Mouse (Mus musculus) hindbrain, embryonic 14.5 days (tissue): ENCODE data around the gene Krt77. TPM values are rescaled to one million over a fixed set of nuclear protein-coding genes. Genes with fewer than 3 reads are reported as not detected.

Experiments used
- ATAC-seq: fragments of 200-750 bp; cut with Nextera tagmentation; 2 replicates; pipeline ENCODE4 v1.8.0; 2017; ENCODE audit warnings: moderate number of reproducible peaks, mild to moderate bottlenecking, moderate TSS enrichment, moderate library complexity; ENCODE audit not compliant: low FRiP score
- DNase-seq: peaks from one replicate; pipeline ENCODE4 v3.0.0-alpha.2; 2015; ENCODE audit warnings: low spot score
- H3K27ac ChIP-seq: fragments of 300-500 bp; sonication (generic); 2 replicates; pipeline ENCODE4 v1.5.1; 2014; ENCODE audit warnings: mild to moderate bottlenecking, moderate library complexity
- H3K27me3 ChIP-seq: fragments of 300-500 bp; sonication (generic); 2 replicates; pipeline ENCODE4 v1.6.1; 2014; ENCODE audit warnings: mild to moderate bottlenecking, low read length, mixed read lengths; ENCODE audit not compliant: control insufficient read depth, insufficient read depth
- H3K36me3 ChIP-seq: fragments of 300-500 bp; sonication (generic); replicated peaks from 2 replicates; pipeline ENCODE4 v1.6.1; 2014; ENCODE audit not compliant: control insufficient read depth, insufficient read depth
- H3K4me1 ChIP-seq: fragments of 300-500 bp; sonication (generic); replicated peaks from 2 replicates; pipeline ENCODE4 v1.6.1; 2014; ENCODE audit warnings: antibody characterized with exemption, low read length, mixed read lengths; ENCODE audit not compliant: control insufficient read depth, insufficient read depth
- H3K4me2 ChIP-seq: fragments of 300-500 bp; sonication (generic); replicated peaks from 2 replicates; pipeline ENCODE4 v1.6.1; 2014; ENCODE audit warnings: mild to moderate bottlenecking, moderate library complexity
- H3K4me3 ChIP-seq: fragments of 300-500 bp; sonication (generic); replicated peaks from 2 replicates; pipeline ENCODE4 v1.5.1; 2014; ENCODE audit warnings: mild to moderate bottlenecking, low read length
- H3K9ac ChIP-seq: fragments of 300-500 bp; sonication (generic); 2 replicates; pipeline ENCODE4 v1.6.1; 2014
- H3K9me3 ChIP-seq: fragments of 300-500 bp; sonication (generic); 2 replicates; pipeline ENCODE4 v1.6.1; 2016; ENCODE audit warnings: low read length; ENCODE audit not compliant: control insufficient read depth
- WGBS: fragments of 180-500 bp; shearing (Covaris S2); extraction: QIAGEN DNeasy Blood & Tissue Kit; methylation state at CpG from one replicate; pipeline ENCODE4 v1.1.7; 2014; 5-methylcytosine and 5-hydroxymethylcytosine counted together
- polyA plus RNA-seq: library from polyadenylated mRNA; unstranded; fragments of >200 nt; fragmentation: Nextera tagmentation; extraction: Ambion mirVana; gene quantifications from 2 replicates; pipeline ENCODE4 v1.2.1, GENCODE M21; 2014

Krt77 gene
- polyA plus RNA-seq, 1 experiment from 2014 or later, result 0.21 TPM

- no peaks in the 10 kb centered on the region for H3K27me3 ChIP-seq
- 52% methylated on average over 4 of the region's 4 CpGs for WGBS
- DNase-seq, result no peak
These were observed 3.7 kb upstream of the Krt77 start for GRCm38 (mm10) chr15:101873231-101873630.

GRCm38 (mm10) chr15:101866754-101867153 is 2.8 kb downstream of the Krt77 start:
- no peak overlapping the region for H3K4me3 ChIP-seq
- H3K27ac ChIP-seq, result no peak overlapping the region
- 85% methylated on average over 7 of the region's 7 CpGs for WGBS
- no peak overlapping the region for H3K9ac ChIP-seq
- no peaks in the 10 kb centered on the region for H3K36me3 ChIP-seq
- H3K9me3 ChIP-seq, result no peaks in the 10 kb centered on the region
- peaks cover 7% of the 10 kb centered on the region for H3K4me1 ChIP-seq
- H3K27me3 ChIP-seq, result no peaks in the 10 kb centered on the region
- DNase-seq, result no peak
- ATAC-seq, result no peak
- no peak overlapping the region for H3K4me2 ChIP-seq

More at GRCm38 (mm10) chr15:101873231-101873630, 3.7 kb upstream of the Krt77 start:
- Histone ChIP-seq H3K9ac (no peak overlapping the region), H3K4me3 (no peak overlapping the region), H3K4me1 (peaks cover 7% of the 10 kb centered on the region), H3K9me3 (no peaks in the 10 kb centered on the region), H3K36me3 (no peaks in the 10 kb centered on the region), H3K4me2 (no peak overlapping the region), H3K27ac (no peak overlapping the region)
- ATAC-seq, result no peak

GRCm38 (mm10) chr15:101860421-101861130 is 8.9 kb downstream of the Krt77 start:
- peak overlapping the region; percentile 42 for H3K4me3 ChIP-seq
- DNase-seq (no peak), ATAC-seq (peak; percentile 27; the same call in 1 of the 2 replicates)
- H3K4me1 ChIP-seq, result peaks cover 9% of the 10 kb centered on the region
- H3K27me3 ChIP-seq, result peaks cover 30% of the 10 kb centered on the region
- no peak overlapping the region for H3K27ac ChIP-seq
- peak overlapping the region; percentile 75 for H3K4me2 ChIP-seq
- WGBS, result 53% methylated on average over 13 of the region's 13 CpGs
- H3K9ac ChIP-seq, result peak overlapping the region; percentile 56; the same call in 1 of the 2 replicates
- H3K36me3 ChIP-seq, result no peaks in the 10 kb centered on the region
- H3K9me3 ChIP-seq, result no peaks in the 10 kb centered on the region

- peak overlapping the region; percentile 56 for H3K9ac ChIP-seq
- H3K4me1 ChIP-seq, result peaks cover 9% of the 10 kb centered on the region
- WGBS, result under 1% methylated on average over 33 of the region's 33 CpGs
- no peak overlapping the region for H3K27ac ChIP-seq
- peak overlapping the region; percentile 75 for H3K4me2 ChIP-seq
- H3K27me3 ChIP-seq, result peaks cover 30% of the 10 kb centered on the region
- DNase-seq (peak; percentile 51), ATAC-seq (no peak; the same call in 1 of the 2 replicates)
- peak overlapping the region; percentile 42 for H3K4me3 ChIP-seq
- no peaks in the 10 kb centered on the region for H3K36me3 ChIP-seq
- H3K9me3 ChIP-seq, result no peaks in the 10 kb centered on the region
These were observed 9.8 kb downstream of the Krt77 start for GRCm38 (mm10) chr15:101859735-101860170.

- Histone ChIP-seq H3K4me3 (no peak overlapping the region; the same call in 1 of the 2 replicates), H3K4me2 (peak overlapping the region; percentile 75; the same call in 1 of the 2 replicates), H3K9me3 (no peaks in the 10 kb centered on the region), H3K9ac (no peak overlapping the region), H3K36me3 (no peaks in the 10 kb centered on the region), H3K4me1 (peaks cover 9% of the 10 kb centered on the region), H3K27ac (no peak overlapping the region), H3K27me3 (peaks cover 30% of the 10 kb centered on the region)
- DNase-seq (no peak), ATAC-seq (no peak)
- 9% methylated on average over 11 of the region's 11 CpGs for WGBS
These were observed 10.7 kb downstream of the Krt77 start for GRCm38 (mm10) chr15:101858673-101859425.

- Histone ChIP-seq H3K4me2 (no peak overlapping the region), H3K9me3 (no peaks in the 10 kb centered on the region), H3K27me3 (peaks cover 30% of the 10 kb centered on the region), H3K9ac (no peak overlapping the region), H3K27ac (no peak overlapping the region), H3K4me3 (no peak overlapping the region), H3K36me3 (no peaks in the 10 kb centered on the region), H3K4me1 (peaks cover 9% of the 10 kb centered on the region)
- ATAC-seq (no peak), DNase-seq (no peak)
- 54% methylated on average over 5 of the region's 5 CpGs for WGBS
These were observed 12.8 kb downstream of the Krt77 start for GRCm38 (mm10) chr15:101856696-101857095.

GRCm38 (mm10) chr15:101855732-101856131 is 13.8 kb downstream of the Krt77 start:
- H3K9me3 ChIP-seq, result no peaks in the 10 kb centered on the region
- WGBS, result 74% methylated on average over 3 of the region's 3 CpGs
- no peak overlapping the region for H3K27ac ChIP-seq
- H3K4me1 ChIP-seq, result peaks cover 9% of the 10 kb centered on the region
- ATAC-seq (no peak), DNase-seq (no peak)
- H3K4me2 ChIP-seq, result no peak overlapping the region
- H3K4me3 ChIP-seq, result no peak overlapping the region
- H3K27me3 ChIP-seq, result peaks cover 24% of the 10 kb centered on the region
- no peak overlapping the region for H3K9ac ChIP-seq
- H3K36me3 ChIP-seq, result no peaks in the 10 kb centered on the region

- H3K27ac ChIP-seq, result no peak overlapping the region
- no peak overlapping the region for H3K4me2 ChIP-seq
- ATAC-seq (no peak), DNase-seq (no peak)
- no peak overlapping the region for H3K9ac ChIP-seq
- WGBS, result 21% methylated on average over 5 of the region's 5 CpGs
- H3K4me1 ChIP-seq, result no peaks in the 10 kb centered on the region; the same call in 1 of the 2 replicates
- peaks cover 17% of the 10 kb centered on the region; the same call in 1 of the 2 replicates for H3K27me3 ChIP-seq
- H3K4me3 ChIP-seq, result no peak overlapping the region
- no peaks in the 10 kb centered on the region for H3K36me3 ChIP-seq
- no peaks in the 10 kb centered on the region for H3K9me3 ChIP-seq
These were observed 15.2 kb downstream of the Krt77 start for GRCm38 (mm10) chr15:101854294-101854693.

GRCm38 (mm10) chr15:101852571-101852970 is 16.9 kb downstream of the Krt77 start:
- no peaks in the 10 kb centered on the region for H3K9me3 ChIP-seq
- H3K4me2 ChIP-seq, result no peak overlapping the region
- H3K4me1 ChIP-seq, result no peaks in the 10 kb centered on the region
- DNase-seq, result no peak
- no peak overlapping the region for H3K4me3 ChIP-seq
- no peak overlapping the region for H3K27ac ChIP-seq
- no peaks in the 10 kb centered on the region for H3K27me3 ChIP-seq
- no peak overlapping the region for H3K9ac ChIP-seq
- WGBS, result 19% methylated on average over 5 of the region's 5 CpGs
- no peak for ATAC-seq
- H3K36me3 ChIP-seq, result no peaks in the 10 kb centered on the region
